Mouse (Mus musculus) brain, embryonic 14.5 days (tissue): ENCODE measurements around the gene Depdc1a.

Experiments
- CTCF ChIP-seq: fragments of 200-500 bp; IDR thresholded peaks from 2 replicates; pipeline ENCODE4 v1.5.1; 2012; ENCODE audit warnings: inconsistent platforms, mild to moderate bottlenecking, moderate library complexity, borderline replicate concordance; ENCODE audit not compliant: insufficient read depth, insufficient read length; ENCODE audit errors: extremely low read depth
- POLR2A ChIP-seq: fragments of 200-500 bp; IDR thresholded peaks from 2 replicates; pipeline ENCODE4 v1.6.1; 2012; ENCODE audit warnings: mild to moderate bottlenecking, inconsistent platforms, borderline replicate concordance; ENCODE audit not compliant: poor library complexity, insufficient read depth, insufficient read length, severe bottlenecking; ENCODE audit errors: extremely low read depth

DNA sequence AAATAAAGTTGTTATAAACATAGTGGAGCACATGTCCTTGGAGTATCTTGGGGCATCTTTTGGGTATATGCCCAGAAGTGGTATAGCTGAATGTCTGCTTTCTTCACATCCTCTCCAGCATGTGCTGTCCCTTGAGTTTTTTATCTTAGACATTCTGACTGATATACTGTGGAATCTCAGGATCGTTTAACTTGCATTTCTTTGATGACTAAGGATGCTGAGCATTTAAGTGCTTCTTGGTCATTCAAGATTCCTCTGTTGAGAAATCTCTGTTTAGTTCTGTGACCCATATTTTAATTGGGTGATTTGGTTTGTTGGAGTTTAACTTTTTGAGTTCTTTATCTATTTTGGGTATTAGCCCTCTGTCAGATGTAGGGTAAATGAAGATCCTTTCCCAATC, 19.8 kb upstream of the Depdc1a start:
- TF ChIP-seq CTCF (no peak), POLR2A (no peak)
